Mouse (Mus musculus): ENCODE measurements around the gene Vamp2. TPM values are rescaled to one million over a fixed set of nuclear protein-coding genes. Genes with fewer than 3 reads are reported as not detected.

The Vamp2 gene
- polyA plus RNA-seq, 1 experiment from 2014 or later: 282 TPM

GRCm38 (mm10) chr11:69135361-69135760 lies 47.1 kb downstream of the Vamp2 start:
- H3K9ac ChIP-seq: no peak overlapping the region
- peaks cover 19% of the 10 kb centered on the region for H3K27me3 ChIP-seq
- H3K9me3 ChIP-seq: no peaks in the 10 kb centered on the region
- peaks cover 14% of the 10 kb centered on the region; the same call in 1 of the 2 replicates for H3K4me1 ChIP-seq (replicated peaks)
- no peaks in the 10 kb centered on the region for H3K36me3 ChIP-seq
- H3K27ac ChIP-seq (replicated peaks): no peak overlapping the region
- no peak overlapping the region for H3K4me3 ChIP-seq
- H3K4me2 ChIP-seq: no peak overlapping the region
- WGBS: 87% methylated on average over 6 of the region's 6 CpGs
- ATAC-seq (ENCODE audit: low read depth): no peak

Other genes starting within 250 kb of the Vamp2 start
- 96.9 and 97.7 TPM in 2 replicates for gene Ndel1, start 216.6 kb upstream of the Vamp2 start, polyA plus RNA-seq (2015; fragmentation: Nextera tagmentation; extraction: Ambion mirVana)
- gene Rnf222, start 199.9 kb upstream of the Vamp2 start, polyA plus RNA-seq (2015; fragmentation: Nextera tagmentation; extraction: Ambion mirVana): not detected in 2 replicates
- gene Rpl26, start 186.9 kb upstream of the Vamp2 start, polyA plus RNA-seq (2015; fragmentation: Nextera tagmentation; extraction: Ambion mirVana): 743 and 760 TPM in 2 replicates
- gene Odf4, start 161.4 kb upstream of the Vamp2 start, polyA plus RNA-seq (2015; fragmentation: Nextera tagmentation; extraction: Ambion mirVana): 0.40 TPM in 1 of 2 replicates, not detected in the other
- 14.4 and 14.8 TPM in 2 replicates for gene Arhgef15, start 131.0 kb upstream of the Vamp2 start, polyA plus RNA-seq (2015; fragmentation: Nextera tagmentation; extraction: Ambion mirVana)
- 2.0 and 2.5 TPM in 2 replicates for gene Slc25a35, start 120.4 kb upstream of the Vamp2 start, polyA plus RNA-seq (2015; fragmentation: Nextera tagmentation; extraction: Ambion mirVana)
- 27.6 and 33.7 TPM in 2 replicates for gene Rangrf, start 113.3 kb upstream of the Vamp2 start, polyA plus RNA-seq (2015; fragmentation: Nextera tagmentation; extraction: Ambion mirVana)
- 19.1 and 21.9 TPM in 2 replicates for gene Pfas, start 80.0 kb upstream of the Vamp2 start, polyA plus RNA-seq (2015; fragmentation: Nextera tagmentation; extraction: Ambion mirVana)
- 49.6 and 52.8 TPM in 2 replicates for gene Ctc1, start 72.6 kb upstream of the Vamp2 start, polyA plus RNA-seq (2015; fragmentation: Nextera tagmentation; extraction: Ambion mirVana)
- gene Aurkb, start 42.8 kb upstream of the Vamp2 start, polyA plus RNA-seq (2015; fragmentation: Nextera tagmentation; extraction: Ambion mirVana): 22.7 and 33.0 TPM in 2 replicates
- 14.7 and 16.8 TPM in 2 replicates for gene Borcs6, start 28.8 kb upstream of the Vamp2 start, polyA plus RNA-seq (2015; fragmentation: Nextera tagmentation; extraction: Ambion mirVana)
- gene Tmem107, start 17.7 kb upstream of the Vamp2 start, polyA plus RNA-seq (2015; fragmentation: Nextera tagmentation; extraction: Ambion mirVana): 28.4 and 29.2 TPM in 2 replicates
- gene Per1, start 6.7 kb downstream of the Vamp2 start, polyA plus RNA-seq (2015; fragmentation: Nextera tagmentation; extraction: Ambion mirVana): 8.0 and 8.4 TPM in 2 replicates
- gene Hes7, start 31.9 kb downstream of the Vamp2 start, polyA plus RNA-seq (2015; fragmentation: Nextera tagmentation; extraction: Ambion mirVana): 0.61 TPM in 1 of 2 replicates, not detected in the other
- 0.18 and 0.32 TPM in 2 replicates for gene 9130213A22Rik, start 34.1 kb downstream of the Vamp2 start, polyA plus RNA-seq (2015; fragmentation: Nextera tagmentation; extraction: Ambion mirVana)
- gene Aloxe3, start 37.4 kb downstream of the Vamp2 start, polyA plus RNA-seq (2015; fragmentation: Nextera tagmentation; extraction: Ambion mirVana): 0.59 and 1.2 TPM in 2 replicates
- 0.22 and 0.23 TPM in 2 replicates for gene Alox12b, start 68.5 kb downstream of the Vamp2 start, polyA plus RNA-seq (2015; fragmentation: Nextera tagmentation; extraction: Ambion mirVana)
- 0.17 TPM in 1 of 2 replicates, not detected in the other for gene Alox8, start 109.4 kb downstream of the Vamp2 start, polyA plus RNA-seq (2015; fragmentation: Nextera tagmentation; extraction: Ambion mirVana)
- 0.21 TPM in 2 replicates for gene Gucy2e, start 148.5 kb downstream of the Vamp2 start, polyA plus RNA-seq (2015; fragmentation: Nextera tagmentation; extraction: Ambion mirVana)
- 20.9 and 21.0 TPM in 2 replicates for gene Cntrob, start 235.3 kb downstream of the Vamp2 start, polyA plus RNA-seq (2015; fragmentation: Nextera tagmentation; extraction: Ambion mirVana)
- 225 and 229 TPM in 2 replicates for gene Trappc1, start 235.5 kb downstream of the Vamp2 start, polyA plus RNA-seq (2015; fragmentation: Nextera tagmentation; extraction: Ambion mirVana)
- 5.5 and 5.7 TPM in 2 replicates for gene Kcnab3, start 237.8 kb downstream of the Vamp2 start, polyA plus RNA-seq (2015; fragmentation: Nextera tagmentation; extraction: Ambion mirVana)

Data from neural tube, embryonic 13.5 days (tissue).